Mouse (Mus musculus) lung, embryonic 15.5 days (tissue): ENCODE data around the gene Fbxo21. TPM values are rescaled to one million over a fixed set of nuclear protein-coding genes. Genes with fewer than 3 reads are reported as not detected.

ENCODE experiments used
- ATAC-seq: fragments of 200-750 bp; cut with Nextera tagmentation; 2 replicates; pipeline ENCODE4 v1.8.0; 2017; ENCODE audit warnings: moderate number of reproducible peaks, borderline replicate concordance; ENCODE audit not compliant: low FRiP score, low TSS enrichment; ENCODE audit errors: extremely low read depth
- H3K27ac ChIP-seq: fragments of 300-500 bp; sonication (generic); 2 replicates; pipeline ENCODE4 v1.5.1; 2015; ENCODE audit warnings: moderate library complexity, mild to moderate bottlenecking, inconsistent platforms
- H3K27me3 ChIP-seq: fragments of 300-500 bp; sonication (generic); 2 replicates; pipeline ENCODE4 v1.6.1; 2015; ENCODE audit warnings: inconsistent platforms
- H3K36me3 ChIP-seq: fragments of 300-500 bp; sonication (generic); 2 replicates; pipeline ENCODE4 v1.6.1; 2015; ENCODE audit warnings: inconsistent platforms
- H3K4me1 ChIP-seq: fragments of 300-500 bp; sonication (generic); 2 replicates; pipeline ENCODE4 v1.6.1; 2015; ENCODE audit warnings: inconsistent platforms
- H3K4me2 ChIP-seq: fragments of 300-500 bp; sonication (generic); 2 replicates; pipeline ENCODE4 v1.6.1; 2015; ENCODE audit warnings: inconsistent platforms, mild to moderate bottlenecking, moderate library complexity
- H3K4me3 ChIP-seq: fragments of 300-500 bp; sonication (generic); 2 replicates; pipeline ENCODE4 v1.5.1; 2015; ENCODE audit warnings: mild to moderate bottlenecking, inconsistent platforms
- H3K9ac ChIP-seq: fragments of 300-500 bp; sonication (generic); 2 replicates; pipeline ENCODE4 v1.6.1; 2015; ENCODE audit warnings: inconsistent platforms
- H3K9me3 ChIP-seq: fragments of 300-500 bp; sonication (generic); 2 replicates; pipeline ENCODE4 v1.6.1; 2016; ENCODE audit warnings: inconsistent platforms
- WGBS: fragments of 180-500 bp; shearing (Covaris S2); methylation state at CpG from one replicate; pipeline ENCODE4 v1.1.7; 2015; 5-methylcytosine and 5-hydroxymethylcytosine counted together
- polyA plus RNA-seq: library from polyadenylated mRNA; unstranded; fragments of >200 nt; fragmentation: Nextera tagmentation; extraction: Ambion mirVana; gene quantifications from 2 replicates; pipeline ENCODE4 v1.2.1, GENCODE M21; 2015

Gene Fbxo21
- polyA plus RNA-seq, 1 experiment from 2014 or later = 56.8 TPM

DNA sequence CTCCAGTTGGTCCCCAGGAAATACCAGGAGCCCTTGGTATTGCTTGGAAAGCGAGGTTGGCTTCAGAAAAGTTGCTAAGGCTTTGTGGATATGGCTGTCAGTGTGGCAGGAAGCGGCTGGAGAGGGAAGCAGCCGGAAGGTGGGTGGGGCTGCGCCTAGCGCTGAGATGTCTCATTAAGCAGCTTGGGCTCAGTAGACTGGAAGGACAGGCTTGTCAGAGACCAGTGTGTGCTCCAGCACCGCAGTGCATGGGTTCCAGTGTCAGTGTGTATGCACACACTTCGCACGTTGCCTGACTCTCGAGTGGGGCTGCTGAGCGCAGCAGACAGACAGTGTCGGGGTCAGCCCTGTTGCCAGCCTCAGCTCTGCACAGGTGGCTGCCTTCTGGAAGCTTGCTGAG is 23.1 kb downstream of the Fbxo21 start:
- Histone ChIP-seq H3K9ac (no peak overlapping the region), H3K27me3 (no peaks in the 10 kb centered on the region), H3K4me1 (no peaks in the 10 kb centered on the region), H3K27ac (no peak overlapping the region), H3K36me3 (peaks cover 83% of the 10 kb centered on the region), H3K4me3 (no peak overlapping the region), H3K9me3 (no peaks in the 10 kb centered on the region), H3K4me2 (no peak overlapping the region)
- ATAC-seq = no peak
- 79% methylated on average over 11 of the region's 11 CpGs for WGBS

GRCm38 (mm10) chr5:118002059-118002458 is 25.5 kb downstream of the Fbxo21 start:
- ATAC-seq = no peak

GRCm38 (mm10) chr5:118004619-118005018 is 28.1 kb downstream of the Fbxo21 start:
- Histone ChIP-seq H3K4me3 (no peak overlapping the region), H3K36me3 (peaks cover 72% of the 10 kb centered on the region), H3K27ac (no peak overlapping the region), H3K4me2 (no peak overlapping the region), H3K9ac (no peak overlapping the region), H3K4me1 (no peaks in the 10 kb centered on the region), H3K9me3 (no peaks in the 10 kb centered on the region), H3K27me3 (no peaks in the 10 kb centered on the region)
- ATAC-seq = no peak
- 74% methylated on average over 8 of the region's 8 CpGs for WGBS

More at GRCm38 (mm10) chr5:118002059-118002458, 25.5 kb downstream of the Fbxo21 start:
- 32% methylated on average over 9 of the region's 9 CpGs for WGBS
- Histone ChIP-seq H3K4me3 (no peak overlapping the region), H3K36me3 (peaks cover 75% of the 10 kb centered on the region), H3K9ac (no peak overlapping the region), H3K27me3 (no peaks in the 10 kb centered on the region), H3K4me2 (no peak overlapping the region), H3K27ac (no peak overlapping the region), H3K4me1 (no peaks in the 10 kb centered on the region), H3K9me3 (no peaks in the 10 kb centered on the region)

- Histone ChIP-seq H3K27me3 (no peaks in the 10 kb centered on the region), H3K4me1 (no peaks in the 10 kb centered on the region), H3K9ac (no peak overlapping the region), H3K4me3 (no peak overlapping the region), H3K27ac (no peak overlapping the region), H3K36me3 (peaks cover 65% of the 10 kb centered on the region), H3K4me2 (no peak overlapping the region), H3K9me3 (no peaks in the 10 kb centered on the region)
- whole genome bisulfite sequencing = 85% methylated on average over 1 of the region's 1 CpGs
- ATAC-seq = no peak
Observed at GRCm38 (mm10) chr5:118005728-118006127, 29.2 kb downstream of the Fbxo21 start.

DNA sequence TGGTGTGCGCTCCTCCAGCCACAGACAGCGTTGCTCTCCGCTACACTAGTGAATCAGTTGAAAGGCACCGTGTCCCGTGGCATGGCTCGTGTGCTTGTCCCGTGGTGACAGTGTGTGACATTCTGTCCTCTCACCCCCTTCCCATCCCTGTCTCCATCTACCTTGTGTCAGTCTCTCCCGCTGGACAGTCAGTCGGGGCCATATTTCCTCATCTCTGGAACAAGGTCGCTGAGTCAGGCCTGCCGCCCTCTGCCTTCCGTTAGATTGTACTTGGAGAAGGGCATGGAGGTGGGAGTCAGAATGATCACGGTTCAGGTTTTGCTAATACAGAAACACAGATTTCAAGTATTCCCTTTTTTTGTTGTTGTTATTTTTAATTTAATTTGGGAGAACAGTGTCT is 31.8 kb downstream of the Fbxo21 start:
- H3K9me3 ChIP-seq = no peaks in the 10 kb centered on the region
- peaks cover 39% of the 10 kb centered on the region for H3K36me3 ChIP-seq
- H3K4me3 ChIP-seq = no peak overlapping the region
- no peak for ATAC-seq
- no peaks in the 10 kb centered on the region for H3K4me1 ChIP-seq
- H3K9ac ChIP-seq = no peak overlapping the region
- H3K27me3 ChIP-seq = no peaks in the 10 kb centered on the region
- H3K27ac ChIP-seq = no peak overlapping the region
- H3K4me2 ChIP-seq = no peak overlapping the region
- WGBS = 87% methylated on average over 13 of the region's 13 CpGs

- no peak overlapping the region for H3K4me3 ChIP-seq
- H3K4me2 ChIP-seq = no peak overlapping the region
- WGBS = 48% methylated on average over 7 of the region's 7 CpGs
- H3K27me3 ChIP-seq = no peaks in the 10 kb centered on the region
- H3K27ac ChIP-seq = no peak overlapping the region
- peaks cover 23% of the 10 kb centered on the region for H3K36me3 ChIP-seq
- peaks cover 5% of the 10 kb centered on the region for H3K4me1 ChIP-seq
- no peak overlapping the region for H3K9ac ChIP-seq
- no peak for ATAC-seq
- no peaks in the 10 kb centered on the region for H3K9me3 ChIP-seq
Observed at GRCm38 (mm10) chr5:118010872-118011271, 34.3 kb downstream of the Fbxo21 start.

DNA sequence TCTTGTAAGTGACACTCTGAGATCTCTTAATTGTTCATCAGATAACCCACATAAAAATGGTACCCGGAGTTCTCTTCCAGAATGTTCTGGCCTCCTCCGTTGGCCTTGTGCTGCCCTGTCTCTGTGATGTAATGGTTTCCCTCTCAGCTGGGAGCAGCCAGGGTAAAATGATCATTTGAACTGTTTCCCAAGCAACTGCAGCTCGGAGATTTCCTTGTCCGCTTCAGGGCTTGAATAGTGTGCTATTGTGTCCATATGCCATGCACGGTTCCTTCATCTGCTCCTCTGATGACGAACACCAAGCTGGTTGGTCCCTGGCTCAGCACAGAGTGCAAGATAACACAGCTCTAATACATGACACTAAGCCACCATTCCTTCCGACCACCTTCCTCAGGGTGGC is 35.3 kb downstream of the Fbxo21 start:
- Histone ChIP-seq H3K4me1 (peaks cover 5% of the 10 kb centered on the region), H3K9me3 (no peaks in the 10 kb centered on the region), H3K36me3 (peaks cover 18% of the 10 kb centered on the region), H3K4me2 (no peak overlapping the region), H3K9ac (no peak overlapping the region), H3K27ac (no peak overlapping the region), H3K4me3 (no peak overlapping the region), H3K27me3 (no peaks in the 10 kb centered on the region)
- 63% methylated on average over 7 of the region's 7 CpGs for WGBS
- no peak for ATAC-seq

GRCm38 (mm10) chr5:118015028-118015427 is 38.5 kb downstream of the Fbxo21 start:
- Histone ChIP-seq H3K36me3 (no peaks in the 10 kb centered on the region), H3K4me2 (no peak overlapping the region), H3K27me3 (0 out of 2 replicates have a peak, but pooled peaks cover 3% of the 10 kb centered on the region), H3K9me3 (no peaks in the 10 kb centered on the region), H3K27ac (no peak overlapping the region), H3K4me1 (peaks cover 5% of the 10 kb centered on the region), H3K9ac (no peak overlapping the region), H3K4me3 (no peak overlapping the region)
- 20% methylated on average over 12 of the region's 12 CpGs for WGBS
- no peak; the same call in 1 of the 2 replicates for ATAC-seq

GRCm38 (mm10) chr5:118015669-118016068 is 39.1 kb downstream of the Fbxo21 start:
- no peak for ATAC-seq
- Histone ChIP-seq H3K4me1 (peaks cover 5% of the 10 kb centered on the region), H3K9ac (no peak overlapping the region), H3K36me3 (no peaks in the 10 kb centered on the region), H3K4me3 (no peak overlapping the region), H3K4me2 (no peak overlapping the region), H3K9me3 (no peaks in the 10 kb centered on the region), H3K27me3 (0 out of 2 replicates have a peak, but pooled peaks cover 3% of the 10 kb centered on the region), H3K27ac (no peak overlapping the region)
- WGBS = 74% methylated on average over 2 of the region's 2 CpGs

GRCm38 (mm10) chr5:118017527-118017926 is 41.0 kb downstream of the Fbxo21 start:
- H3K4me2 ChIP-seq = no peak overlapping the region
- no peak overlapping the region for H3K27ac ChIP-seq
- 0 out of 2 replicates have a peak, but pooled peaks cover 3% of the 10 kb centered on the region for H3K27me3 ChIP-seq

GRCm38 (mm10) chr5:118019905-118020304 is 43.4 kb downstream of the Fbxo21 start:
- no peaks in the 10 kb centered on the region for H3K9me3 ChIP-seq
- 59% methylated on average over 11 of the region's 11 CpGs for WGBS
- H3K4me2 ChIP-seq = no peak overlapping the region

More at GRCm38 (mm10) chr5:118017527-118017926, 41.0 kb downstream of the Fbxo21 start:
- Histone ChIP-seq H3K9ac (no peak overlapping the region), H3K4me1 (peaks cover 5% of the 10 kb centered on the region), H3K36me3 (no peaks in the 10 kb centered on the region), H3K9me3 (no peaks in the 10 kb centered on the region), H3K4me3 (no peak overlapping the region)
- ATAC-seq = no peak
- WGBS = 33% methylated on average over 5 of the region's 5 CpGs

GRCm38 (mm10) chr5:118023053-118023452 is 46.5 kb downstream of the Fbxo21 start:
- H3K27me3 ChIP-seq = peaks cover 32% of the 10 kb centered on the region
- no peak overlapping the region for H3K4me3 ChIP-seq
- no peak overlapping the region for H3K9ac ChIP-seq
- peaks cover 22% of the 10 kb centered on the region for H3K4me1 ChIP-seq
- no peak overlapping the region for H3K27ac ChIP-seq
- H3K9me3 ChIP-seq = no peaks in the 10 kb centered on the region
- WGBS = 42% methylated on average over 3 of the region's 3 CpGs
- no peak overlapping the region for H3K4me2 ChIP-seq
- no peak for ATAC-seq
- no peaks in the 10 kb centered on the region for H3K36me3 ChIP-seq

More at GRCm38 (mm10) chr5:118019905-118020304, 43.4 kb downstream of the Fbxo21 start:
- Histone ChIP-seq H3K4me3 (no peak overlapping the region), H3K36me3 (no peaks in the 10 kb centered on the region), H3K27me3 (0 out of 2 replicates have a peak, but pooled peaks cover 3% of the 10 kb centered on the region), H3K27ac (no peak overlapping the region), H3K9ac (no peak overlapping the region), H3K4me1 (peaks cover 3% of the 10 kb centered on the region)
- ATAC-seq = no peak

DNA sequence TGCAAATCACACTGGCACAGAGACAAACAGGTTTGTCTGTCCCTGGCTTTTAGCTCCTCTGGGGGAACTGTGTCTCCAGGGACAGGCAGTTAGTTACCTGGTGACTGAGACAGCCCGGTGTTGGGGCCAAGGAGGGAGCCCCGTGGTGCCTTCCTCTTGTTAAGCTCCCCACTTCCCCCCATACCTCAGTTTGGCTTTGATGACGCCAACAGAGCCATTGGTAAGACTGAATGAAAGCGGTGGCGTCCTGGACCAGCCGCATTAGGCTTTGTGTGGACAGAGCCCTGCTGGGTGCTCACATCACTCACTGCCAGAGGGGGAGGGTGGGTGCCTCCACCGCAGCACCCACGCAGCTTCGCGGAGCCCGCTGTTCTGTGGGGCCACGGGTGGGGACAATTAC is 49.4 kb downstream of the Fbxo21 start:
- no peak for ATAC-seq
- no peaks in the 10 kb centered on the region for H3K36me3 ChIP-seq
- H3K4me1 ChIP-seq = peaks cover 38% of the 10 kb centered on the region
- 9% methylated on average over 12 of the region's 12 CpGs for WGBS
- H3K27ac ChIP-seq = no peak overlapping the region
- no peak overlapping the region for H3K4me3 ChIP-seq
- H3K9me3 ChIP-seq = no peaks in the 10 kb centered on the region
- no peak overlapping the region for H3K9ac ChIP-seq
- peaks cover 51% of the 10 kb centered on the region for H3K27me3 ChIP-seq
- no peak overlapping the region for H3K4me2 ChIP-seq
